Mouse (Mus musculus) neural tube, embryonic 11.5 days (tissue): ENCODE measurements around the gene Bnip3. TPM values are rescaled to one million over a fixed set of nuclear protein-coding genes. Genes with fewer than 3 reads are reported as not detected.

Experiments used
- ATAC-seq: fragments of 200-750 bp; cut with Nextera tagmentation; 2 replicates; pipeline ENCODE4 v1.8.0; 2017; ENCODE audit warnings: moderate number of reproducible peaks, mild to moderate bottlenecking, moderate TSS enrichment, moderate library complexity; ENCODE audit not compliant: insufficient read depth, low FRiP score, low TSS enrichment
- DNase-seq: peaks from one replicate; pipeline ENCODE4 v3.0.0-alpha.2; 2015; ENCODE audit warnings: low spot score
- H3K27ac ChIP-seq: fragments of 300-500 bp; sonication (generic); 2 replicates; pipeline ENCODE4 v1.5.1; 2014; ENCODE audit warnings: low read depth, mild to moderate bottlenecking, low read length
- H3K27me3 ChIP-seq: fragments of 300-500 bp; sonication (generic); 2 replicates; pipeline ENCODE4 v1.6.1; 2014; ENCODE audit warnings: mild to moderate bottlenecking, low read length, mixed read lengths; ENCODE audit not compliant: control insufficient read depth, insufficient read depth
- H3K36me3 ChIP-seq: fragments of 300-500 bp; sonication (generic); 2 replicates; pipeline ENCODE4 v1.6.1; 2014; ENCODE audit warnings: mild to moderate bottlenecking, low read length, moderate library complexity, mixed read lengths; ENCODE audit not compliant: control insufficient read depth, insufficient read depth
- H3K4me1 ChIP-seq: fragments of 300-500 bp; sonication (generic); 2 replicates; pipeline ENCODE4 v1.6.1; 2014; ENCODE audit warnings: low read length, mixed read lengths; ENCODE audit not compliant: control insufficient read depth, insufficient read depth
- H3K4me2 ChIP-seq: fragments of 300-500 bp; sonication (generic); 2 replicates; pipeline ENCODE4 v1.6.1; 2014; ENCODE audit warnings: low read depth, mild to moderate bottlenecking, moderate library complexity
- H3K4me3 ChIP-seq: fragments of 300-500 bp; sonication (generic); 2 replicates; pipeline ENCODE4 v1.5.1; 2014; ENCODE audit warnings: low read depth, low read length
- H3K9ac ChIP-seq: fragments of 300-500 bp; sonication (generic); 2 replicates; pipeline ENCODE4 v1.6.1; 2014; ENCODE audit warnings: mild to moderate bottlenecking, low read length
- H3K9me3 ChIP-seq: fragments of 300-500 bp; sonication (generic); 2 replicates; pipeline ENCODE4 v1.6.1; 2016; ENCODE audit warnings: low read length; ENCODE audit not compliant: control insufficient read depth
- WGBS: fragments of 180-500 bp; shearing (Covaris S2); extraction: QIAGEN DNeasy Blood & Tissue Kit; methylation state at CpG from one replicate; pipeline ENCODE4 v1.1.7; 2014; 5-methylcytosine and 5-hydroxymethylcytosine counted together
- polyA plus RNA-seq: library from polyadenylated mRNA; unstranded; fragments of >200 nt; fragmentation: Nextera tagmentation; extraction: Ambion mirVana; gene quantifications from 2 replicates; pipeline ENCODE4 v1.2.1, GENCODE M21; 2014

The Bnip3 gene
- polyA plus RNA-seq, 1 experiment from 2014 or later, result 87.2 TPM

DNA sequence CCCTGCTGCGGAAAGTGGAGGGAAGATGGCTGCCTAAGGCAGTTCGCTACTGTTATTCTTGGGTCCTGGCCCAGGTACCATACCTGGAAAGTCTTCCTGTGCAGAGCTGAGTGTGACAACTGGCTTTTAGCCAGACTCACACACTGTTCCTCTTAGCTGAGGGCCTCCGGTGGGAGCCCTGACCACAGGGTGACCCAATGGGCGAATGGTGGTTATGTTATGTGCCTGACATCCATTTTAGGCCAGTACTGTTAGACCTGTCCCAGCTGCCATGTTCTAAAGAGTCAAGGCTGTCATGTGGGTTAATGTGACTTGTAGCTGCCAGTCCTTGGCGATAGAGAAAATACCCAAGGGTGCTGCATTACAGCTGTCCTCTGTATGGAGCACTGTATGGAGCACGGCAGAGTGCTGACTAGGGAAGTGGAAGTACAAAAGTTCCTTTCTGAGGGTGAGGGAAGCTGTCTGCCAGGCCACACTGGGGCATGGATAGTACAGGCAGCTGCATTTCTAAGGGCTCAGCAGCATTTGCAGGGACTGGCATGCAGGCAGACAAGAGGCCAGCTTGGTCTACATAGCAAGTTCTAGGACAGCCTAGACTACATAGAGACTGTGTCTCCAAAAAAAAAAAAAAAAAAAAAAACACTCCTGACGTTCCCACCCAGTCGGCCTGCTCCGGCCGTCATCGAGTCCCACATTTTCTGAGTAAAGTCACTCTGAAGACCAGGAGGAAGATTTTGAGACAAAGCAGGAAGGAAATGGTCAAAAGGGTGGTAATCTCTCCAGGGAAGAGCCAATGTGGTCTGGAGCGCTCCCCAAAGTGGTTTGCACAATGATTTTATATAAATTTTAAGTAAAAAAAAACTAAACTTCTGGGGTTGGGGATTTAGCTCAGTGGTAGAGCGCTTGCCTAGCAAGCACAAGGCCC, 23.7 kb downstream of the Bnip3 start:
- H3K4me1 ChIP-seq, result no peaks in the 10 kb centered on the region
- no peaks in the 10 kb centered on the region for H3K9me3 ChIP-seq
- ATAC-seq (no peak), DNase-seq (no peak)
- H3K4me3 ChIP-seq, result no peak overlapping the region
- WGBS, result 90% methylated on average over 13 of the region's 13 CpGs
- no peak overlapping the region for H3K4me2 ChIP-seq
- no peaks in the 10 kb centered on the region for H3K27me3 ChIP-seq
- no peak overlapping the region for H3K9ac ChIP-seq
- peaks cover 3% of the 10 kb centered on the region; the same call in 1 of the 2 replicates for H3K36me3 ChIP-seq
- no peak overlapping the region for H3K27ac ChIP-seq

- H3K36me3 ChIP-seq, result peaks cover 3% of the 10 kb centered on the region
These were observed 25.6 kb downstream of the Bnip3 start for GRCm38 (mm10) chr7:138883724-138884123.

DNA sequence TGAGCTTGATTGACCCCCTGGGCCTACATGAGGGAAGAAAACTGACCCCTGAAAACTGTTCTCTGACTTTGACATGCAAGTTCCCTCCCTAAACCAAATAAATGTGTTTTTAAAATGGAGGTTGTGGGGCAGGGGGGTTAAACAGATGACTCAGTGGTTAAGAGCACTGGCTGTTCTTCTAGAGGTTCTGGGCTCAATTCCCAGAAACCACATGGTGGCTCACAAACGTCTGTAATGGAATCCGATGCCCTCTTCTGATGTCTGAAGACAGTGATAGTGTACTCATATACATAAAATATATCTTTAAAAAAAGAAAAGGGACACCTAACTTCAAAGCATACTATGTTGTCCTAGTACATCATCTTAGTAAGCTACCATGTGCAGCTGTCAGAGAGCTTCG, 34.3 kb downstream of the Bnip3 start:
- DNase-seq (no peak), ATAC-seq (no peak)
- no peaks in the 10 kb centered on the region for H3K9me3 ChIP-seq
- H3K9ac ChIP-seq, result no peak overlapping the region
- WGBS, result 87% methylated on average over 3 of the region's 3 CpGs
- no peak overlapping the region for H3K4me2 ChIP-seq
- no peaks in the 10 kb centered on the region for H3K27me3 ChIP-seq
- no peaks in the 10 kb centered on the region for H3K4me1 ChIP-seq
- H3K27ac ChIP-seq, result no peak overlapping the region
- peaks cover 27% of the 10 kb centered on the region for H3K36me3 ChIP-seq
- no peak overlapping the region for H3K4me3 ChIP-seq

More at GRCm38 (mm10) chr7:138883724-138884123, 25.6 kb downstream of the Bnip3 start:
- Histone ChIP-seq H3K4me3 (no peak overlapping the region), H3K4me2 (no peak overlapping the region), H3K27me3 (no peaks in the 10 kb centered on the region), H3K9me3 (no peaks in the 10 kb centered on the region), H3K27ac (no peak overlapping the region), H3K4me1 (no peaks in the 10 kb centered on the region), H3K9ac (no peak overlapping the region)
- 91% methylated on average over 3 of the region's 3 CpGs for WGBS
- no peak for ATAC-seq
- DNase-seq, result no peak

DNA sequence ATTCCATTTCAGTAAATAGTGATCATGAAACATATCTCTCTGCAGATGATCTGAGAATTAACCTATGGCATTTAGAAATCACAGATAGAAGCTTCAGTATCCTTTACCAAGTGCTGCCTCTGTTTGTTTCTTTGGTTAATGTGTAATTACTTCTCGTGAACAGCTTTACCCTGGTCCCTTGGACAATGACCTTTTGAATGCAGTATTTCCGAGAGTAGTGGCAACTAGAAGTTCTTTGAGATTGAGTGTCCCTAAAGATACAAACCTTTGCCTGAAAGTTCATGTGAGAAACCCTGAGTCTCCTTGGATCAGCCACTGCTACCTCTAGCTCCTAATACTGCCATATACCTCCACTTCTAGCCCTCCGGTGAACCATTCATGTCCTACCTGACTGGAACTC, 36.4 kb downstream of the Bnip3 start:
- Histone ChIP-seq H3K27ac (no peak overlapping the region), H3K4me1 (no peaks in the 10 kb centered on the region), H3K9me3 (no peaks in the 10 kb centered on the region), H3K4me2 (no peak overlapping the region), H3K9ac (no peak overlapping the region), H3K4me3 (no peak overlapping the region), H3K27me3 (no peaks in the 10 kb centered on the region), H3K36me3 (peaks cover 25% of the 10 kb centered on the region)
- WGBS, result 84% methylated on average over 3 of the region's 3 CpGs
- no peak for ATAC-seq
- no peak for DNase-seq

DNA sequence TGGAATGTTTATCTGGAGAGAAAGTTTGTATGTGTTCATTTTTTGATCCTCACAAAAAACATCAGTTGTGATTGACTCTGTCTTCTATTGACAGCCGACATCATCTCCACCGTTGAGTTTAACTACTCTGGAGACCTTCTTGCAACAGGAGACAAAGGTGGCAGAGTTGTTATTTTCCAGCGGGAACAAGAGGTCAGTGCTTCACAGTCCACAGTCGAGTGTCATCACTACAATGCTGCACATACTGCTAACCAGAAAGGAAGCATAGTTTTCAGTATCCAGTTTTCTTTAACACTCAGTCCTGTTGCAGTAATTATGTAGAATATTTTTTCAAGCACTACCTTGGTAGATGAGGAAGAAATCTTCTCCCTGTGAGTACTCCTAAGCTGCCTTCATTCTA, 41.0 kb downstream of the Bnip3 start:
- DNase-seq (no peak), ATAC-seq (no peak)
- Histone ChIP-seq H3K4me2 (no peak overlapping the region), H3K4me3 (no peak overlapping the region), H3K4me1 (no peaks in the 10 kb centered on the region), H3K36me3 (peaks cover 2% of the 10 kb centered on the region; the same call in 1 of the 2 replicates), H3K27ac (no peak overlapping the region), H3K9ac (no peak overlapping the region), H3K9me3 (no peaks in the 10 kb centered on the region), H3K27me3 (no peaks in the 10 kb centered on the region)
- 90% methylated on average over 4 of the region's 4 CpGs for WGBS

GRCm38 (mm10) chr7:138867286-138867685, 42.0 kb downstream of the Bnip3 start:
- Histone ChIP-seq H3K4me1 (no peaks in the 10 kb centered on the region), H3K36me3 (no peaks in the 10 kb centered on the region), H3K9ac (no peak overlapping the region), H3K4me3 (no peak overlapping the region), H3K9me3 (no peaks in the 10 kb centered on the region), H3K27me3 (no peaks in the 10 kb centered on the region), H3K27ac (no peak overlapping the region), H3K4me2 (no peak overlapping the region)
- WGBS, result 70% methylated on average over 6 of the region's 6 CpGs
- DNase-seq, result no peak
- ATAC-seq, result no peak

- no peaks in the 10 kb centered on the region for H3K9me3 ChIP-seq
- no peaks in the 10 kb centered on the region for H3K4me1 ChIP-seq
- H3K36me3 ChIP-seq, result no peaks in the 10 kb centered on the region
- no peaks in the 10 kb centered on the region for H3K27me3 ChIP-seq
- ATAC-seq (no peak), DNase-seq (no peak)
- H3K4me3 ChIP-seq, result no peak overlapping the region
- WGBS, result 89% methylated on average over 1 of the region's 1 CpGs
- H3K4me2 ChIP-seq, result no peak overlapping the region
- H3K27ac ChIP-seq, result no peak overlapping the region
- H3K9ac ChIP-seq, result no peak overlapping the region
These were observed 44.5 kb downstream of the Bnip3 start for GRCm38 (mm10) chr7:138864776-138865175.

GRCm38 (mm10) chr7:138863950-138864572, 45.3 kb downstream of the Bnip3 start:
- Histone ChIP-seq H3K27me3 (no peaks in the 10 kb centered on the region), H3K27ac (no peak overlapping the region), H3K9ac (no peak overlapping the region), H3K4me1 (no peaks in the 10 kb centered on the region), H3K4me2 (no peak overlapping the region), H3K4me3 (no peak overlapping the region), H3K36me3 (no peaks in the 10 kb centered on the region), H3K9me3 (no peaks in the 10 kb centered on the region)
- DNase-seq, result no peak
- WGBS, result 65% methylated on average over 3 of the region's 3 CpGs
- no peak for ATAC-seq

DNA sequence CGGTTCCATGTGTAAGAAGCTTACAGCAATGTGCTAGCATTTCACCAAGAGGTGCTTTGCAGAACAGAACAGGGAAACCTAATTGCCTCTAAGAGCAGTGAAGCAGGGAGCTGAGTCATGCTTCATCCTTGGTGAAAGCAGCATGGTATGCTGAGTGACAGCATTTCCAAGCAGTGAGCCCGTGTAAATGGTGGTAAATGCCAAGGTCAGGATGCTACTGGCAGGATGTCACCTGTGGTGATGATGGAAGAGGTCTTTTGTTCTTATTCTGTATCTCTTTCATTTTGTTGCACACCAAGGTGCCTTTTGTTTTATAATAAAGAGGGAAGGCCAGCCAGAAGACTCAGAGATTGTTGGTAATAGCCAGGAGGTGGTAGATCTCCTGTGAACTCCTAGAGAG, 52.6 kb downstream of the Bnip3 start:
- 66% methylated on average over 2 of the region's 2 CpGs for WGBS
- no peak overlapping the region for H3K4me2 ChIP-seq
- no peak for ATAC-seq

More for the DNA sequence above, 52.6 kb downstream of the Bnip3 start:
- Histone ChIP-seq H3K27ac (no peak overlapping the region), H3K9ac (no peak overlapping the region), H3K4me1 (no peaks in the 10 kb centered on the region), H3K9me3 (no peaks in the 10 kb centered on the region), H3K27me3 (no peaks in the 10 kb centered on the region), H3K36me3 (peaks cover 2% of the 10 kb centered on the region), H3K4me3 (no peak overlapping the region)
- DNase-seq, result no peak
